Mouse (Mus musculus) lung, embryonic 16.5 days (tissue): Measurements from ENCODE around the gene Dpf1. TPM values are rescaled to one million over a fixed set of nuclear protein-coding genes. Genes with fewer than 3 reads are reported as not detected.

Source experiments
- ATAC-seq: fragments of 200-750 bp; cut with Nextera tagmentation; 2 replicates; pipeline ENCODE4 v1.8.0; 2017; ENCODE audit warnings: low read depth, mild to moderate bottlenecking, moderate library complexity
- H3K27ac ChIP-seq: fragments of 300-500 bp; sonication (generic); 2 replicates; pipeline ENCODE4 v1.5.1; 2014; ENCODE audit warnings: mild to moderate bottlenecking, control low read depth, low read length
- H3K27me3 ChIP-seq: fragments of 300-500 bp; sonication (generic); 2 replicates; pipeline ENCODE4 v1.6.1; 2014; ENCODE audit warnings: low read depth, low read length, mixed read lengths; ENCODE audit not compliant: control insufficient read depth, insufficient read depth
- H3K36me3 ChIP-seq: fragments of 300-500 bp; sonication (generic); 2 replicates; pipeline ENCODE4 v1.6.1; 2014; ENCODE audit warnings: low read length; ENCODE audit not compliant: control insufficient read depth, insufficient read depth
- H3K4me1 ChIP-seq: fragments of 300-500 bp; sonication (generic); replicated peaks from 2 replicates; pipeline ENCODE4 v1.6.1; 2014; ENCODE audit warnings: low read length, mixed read lengths; ENCODE audit not compliant: control insufficient read depth, insufficient read depth
- H3K4me2 ChIP-seq: fragments of 300-500 bp; sonication (generic); 2 replicates; pipeline ENCODE4 v1.6.1; 2014; ENCODE audit warnings: low read depth, low read length, control low read depth
- H3K4me3 ChIP-seq: fragments of 300-500 bp; sonication (generic); 2 replicates; pipeline ENCODE4 v1.5.1; 2014; ENCODE audit warnings: mild to moderate bottlenecking, low read length, control low read depth
- H3K9ac ChIP-seq: fragments of 300-500 bp; sonication (generic); 2 replicates; pipeline ENCODE4 v1.6.1; 2014; ENCODE audit warnings: low read length, control low read depth
- H3K9me3 ChIP-seq: fragments of 300-500 bp; sonication (generic); 2 replicates; pipeline ENCODE4 v1.6.1; 2016; ENCODE audit warnings: low read length; ENCODE audit not compliant: control insufficient read depth
- WGBS: fragments of 180-500 bp; shearing (Covaris S2); extraction: QIAGEN DNeasy Blood & Tissue Kit; methylation state at CpG from one replicate; pipeline ENCODE4 v1.1.7; 2014; 5-methylcytosine and 5-hydroxymethylcytosine counted together
- polyA plus RNA-seq: library from polyadenylated mRNA; unstranded; fragments of >200 nt; fragmentation: Nextera tagmentation; extraction: Ambion mirVana; gene quantifications from 2 replicates; pipeline ENCODE4 v1.2.1, GENCODE M21; 2015

Gene Dpf1
- polyA plus RNA-seq, 1 experiment from 2014 or later, result 8.7 TPM

DNA sequence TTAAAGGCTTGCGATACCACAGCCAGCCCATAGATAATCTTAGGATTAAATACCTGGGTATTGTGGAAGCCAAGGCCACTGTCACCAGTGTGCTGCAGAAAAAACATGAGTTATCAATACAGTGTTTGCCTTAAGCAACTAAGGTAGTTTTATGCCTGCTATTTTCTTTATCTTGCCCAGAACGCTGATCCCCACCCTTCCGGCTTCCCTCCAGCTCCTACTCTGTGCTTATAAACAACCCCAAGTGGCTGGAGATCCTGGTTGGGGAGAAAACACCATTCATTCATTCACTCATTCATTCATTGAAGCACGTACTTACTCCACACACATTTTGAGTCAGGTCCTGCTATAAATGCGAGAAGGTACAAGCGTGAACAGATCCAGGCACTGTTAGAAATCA lies 19.2 kb upstream of the Dpf1 start:
- Histone ChIP-seq H3K4me2 (no peak overlapping the region), H3K27ac (no peak overlapping the region), H3K9ac (no peak overlapping the region), H3K36me3 (no peaks in the 10 kb centered on the region), H3K27me3 (peaks cover 11% of the 10 kb centered on the region), H3K4me3 (no peak overlapping the region), H3K9me3 (no peaks in the 10 kb centered on the region), H3K4me1 (peaks cover 16% of the 10 kb centered on the region)
- ATAC-seq, result no peak
- 92% methylated on average over 6 of the region's 6 CpGs for WGBS

DNA sequence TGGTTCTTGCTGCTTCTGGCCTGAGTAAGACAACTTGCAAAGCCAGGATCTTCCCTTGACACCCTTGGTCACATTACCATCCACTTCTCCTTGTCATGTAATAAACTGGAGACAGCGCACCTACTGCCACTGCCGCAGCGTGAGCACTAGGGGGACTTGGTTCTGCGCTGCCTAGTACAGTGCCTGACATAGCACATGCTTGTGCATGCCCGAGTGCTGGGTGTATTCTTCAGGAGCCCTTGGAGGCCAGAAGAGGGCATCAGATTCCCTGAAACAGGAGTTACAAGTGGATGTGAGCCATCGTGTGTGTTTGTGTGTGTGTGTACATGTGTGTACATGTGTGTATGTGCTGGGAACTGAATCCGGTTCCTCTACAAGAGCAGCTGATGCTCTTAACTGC lies 16.3 kb upstream of the Dpf1 start:
- H3K36me3 ChIP-seq, result no peaks in the 10 kb centered on the region; the same call in 1 of the 2 replicates
- no peak overlapping the region for H3K27ac ChIP-seq
- no peak overlapping the region for H3K4me2 ChIP-seq
- H3K9ac ChIP-seq, result no peak overlapping the region
- H3K4me1 ChIP-seq, result peaks cover 14% of the 10 kb centered on the region
- no peak overlapping the region for H3K4me3 ChIP-seq
- ATAC-seq, result no peak
- no peaks in the 10 kb centered on the region for H3K9me3 ChIP-seq
- 83% methylated on average over 7 of the region's 7 CpGs for WGBS
- peaks cover under 1% of the 10 kb centered on the region; the same call in 1 of the 2 replicates for H3K27me3 ChIP-seq

GRCm38 (mm10) chr7:29288079-29288478 lies 15.7 kb upstream of the Dpf1 start:
- 63% methylated on average over 2 of the region's 2 CpGs for WGBS
- H3K27me3 ChIP-seq, result no peaks in the 10 kb centered on the region
- ATAC-seq, result no peak

GRCm38 (mm10) chr7:29288942-29289638 lies 14.7 kb upstream of the Dpf1 start, which contains the start of gene Ppp1r14a:
TSS of gene Ppp1r14a (plus strand) at chr7:29289308.
- Histone ChIP-seq H3K9ac (peak within 1 kb of the TSS; percentile 85), H3K4me2 (peak within 1 kb of the TSS; percentile 82), H3K4me1 (peaks cover 25% of the 10 kb centered on the region), H3K27ac (peak within 1 kb of the TSS; percentile 98), H3K9me3 (no peaks in the 10 kb centered on the region), H3K27me3 (no peaks in the 10 kb centered on the region), H3K36me3 (no peaks in the 10 kb centered on the region; the same call in 1 of the 2 replicates), H3K4me3 (peak within 1 kb of the TSS; percentile 69)
- 1% methylated on average over 59 of the region's 59 CpGs for WGBS
- ATAC-seq, result peak; percentile 37

More at GRCm38 (mm10) chr7:29288079-29288478, 15.7 kb upstream of the Dpf1 start:
- Histone ChIP-seq H3K9ac (no peak overlapping the region), H3K4me2 (no peak overlapping the region), H3K27ac (no peak overlapping the region), H3K4me3 (no peak overlapping the region), H3K4me1 (peaks cover 19% of the 10 kb centered on the region), H3K9me3 (no peaks in the 10 kb centered on the region), H3K36me3 (no peaks in the 10 kb centered on the region; the same call in 1 of the 2 replicates)

- Histone ChIP-seq H3K36me3 (no peaks in the 10 kb centered on the region; the same call in 1 of the 2 replicates), H3K4me1 (peaks cover 25% of the 10 kb centered on the region), H3K4me3 (peak overlapping the region; percentile 69), H3K9me3 (no peaks in the 10 kb centered on the region), H3K27me3 (no peaks in the 10 kb centered on the region), H3K27ac (peak overlapping the region; percentile 98), H3K9ac (peak overlapping the region; percentile 85), H3K4me2 (peak overlapping the region; percentile 82)
- ATAC-seq, result peak; percentile 76
- 63% methylated on average over 6 of the region's 6 CpGs for WGBS
Observed at GRCm38 (mm10) chr7:29289856-29290255, 13.9 kb upstream of the Dpf1 start.

- no peaks in the 10 kb centered on the region; the same call in 1 of the 2 replicates for H3K36me3 ChIP-seq
- peak overlapping the region; percentile 69 for H3K4me3 ChIP-seq
- peaks cover 25% of the 10 kb centered on the region for H3K4me1 ChIP-seq
- H3K9me3 ChIP-seq, result no peaks in the 10 kb centered on the region
- H3K9ac ChIP-seq, result peak overlapping the region; percentile 55
- WGBS, result 34% methylated on average over 11 of the region's 11 CpGs
- peak overlapping the region; percentile 98 for H3K27ac ChIP-seq
- 0 out of 2 replicates have a peak, but pooled peaks have one; percentile 2 for ATAC-seq
- no peaks in the 10 kb centered on the region for H3K27me3 ChIP-seq
- peak overlapping the region; percentile 82 for H3K4me2 ChIP-seq
Observed at GRCm38 (mm10) chr7:29290691-29291485, 12.9 kb upstream of the Dpf1 start.

DNA sequence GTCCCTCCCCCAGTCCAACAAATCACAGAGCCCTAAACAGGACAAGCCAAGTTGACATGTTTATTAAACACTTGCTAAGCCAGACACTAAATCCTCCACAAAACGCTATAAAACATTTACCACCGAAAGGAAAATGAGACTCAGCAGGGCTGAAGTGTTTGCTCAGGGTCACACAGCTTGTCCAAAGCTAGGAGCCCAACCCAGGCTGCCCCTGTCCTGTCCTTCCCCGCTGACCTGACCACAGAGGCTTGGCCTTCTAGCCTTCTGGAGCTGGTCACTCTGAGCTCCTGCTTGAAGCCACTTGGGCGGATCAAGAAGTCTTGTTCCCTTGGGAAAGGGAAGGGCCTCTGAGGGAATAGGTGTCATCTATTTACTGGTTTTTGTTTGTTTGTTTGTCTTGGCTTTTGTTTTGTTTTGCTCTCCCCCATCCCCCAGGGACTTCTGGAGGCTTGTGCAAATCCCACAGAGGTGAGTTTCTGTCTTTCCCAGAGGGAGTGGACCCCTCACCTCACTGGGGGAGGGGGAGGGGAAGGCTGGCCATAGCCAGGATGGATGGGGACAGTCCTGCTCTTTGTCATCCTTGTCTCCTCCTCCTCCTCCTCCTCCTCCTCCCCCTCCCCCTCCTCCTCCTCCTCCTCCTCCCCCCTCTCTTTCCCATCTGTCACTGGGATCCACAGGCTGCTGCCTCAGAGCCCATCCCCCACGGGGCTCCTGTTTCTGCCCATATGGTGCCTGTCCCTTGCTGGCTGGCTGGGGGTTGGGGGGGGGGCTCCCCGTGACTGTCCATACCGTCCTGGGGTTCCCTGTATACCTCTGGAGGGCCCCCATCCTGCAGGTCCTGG lies 11.9 kb upstream of the Dpf1 start:
- H3K4me1 ChIP-seq, result peaks cover 25% of the 10 kb centered on the region
- 17% methylated on average over 6 of the region's 7 CpGs for WGBS

DNA sequence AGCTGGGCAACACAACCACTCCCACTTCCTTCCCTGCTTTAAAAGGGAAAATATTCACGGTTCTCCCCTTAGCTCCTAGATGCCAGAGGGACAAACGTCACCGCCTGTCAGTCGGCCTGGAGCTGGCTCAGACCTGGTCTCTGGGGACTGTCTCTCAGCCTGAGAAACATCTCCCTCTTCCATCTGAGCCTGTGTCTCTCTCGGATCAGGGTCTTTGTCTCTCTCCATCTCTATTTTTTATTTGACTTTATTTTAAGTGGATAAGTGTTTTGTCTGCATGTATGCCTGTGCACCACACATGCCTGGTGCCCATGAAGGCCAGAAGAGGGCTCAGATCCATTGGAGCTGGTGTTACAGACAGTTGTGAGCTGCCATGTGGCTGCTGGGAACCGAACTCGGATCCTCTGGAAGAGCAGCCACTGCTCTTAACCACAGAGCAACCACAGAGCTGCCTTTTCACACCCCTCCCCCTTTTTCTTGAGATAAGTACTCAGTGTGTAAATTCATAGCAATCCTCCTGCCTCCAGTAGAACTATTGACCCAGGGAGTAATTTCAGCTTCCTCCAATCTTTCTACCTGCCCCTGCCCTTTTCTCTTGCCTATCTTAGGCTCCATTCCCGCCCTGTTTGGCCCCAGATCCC lies 11.2 kb upstream of the Dpf1 start:
- Histone ChIP-seq H3K9me3 (no peaks in the 10 kb centered on the region), H3K4me2 (peak overlapping the region; percentile 82), H3K27me3 (no peaks in the 10 kb centered on the region), H3K4me3 (peak overlapping the region; percentile 18; the same call in 1 of the 2 replicates), H3K36me3 (no peaks in the 10 kb centered on the region; the same call in 1 of the 2 replicates), H3K27ac (peak overlapping the region; percentile 85), H3K4me1 (peaks cover 23% of the 10 kb centered on the region), H3K9ac (peak overlapping the region; percentile 46)
- 11% methylated on average over 8 of the region's 8 CpGs for WGBS
- no peak for ATAC-seq

More for the DNA sequence above, 11.9 kb upstream of the Dpf1 start:
- Histone ChIP-seq H3K36me3 (no peaks in the 10 kb centered on the region; the same call in 1 of the 2 replicates), H3K27me3 (no peaks in the 10 kb centered on the region), H3K27ac (peak overlapping the region; percentile 98), H3K9me3 (no peaks in the 10 kb centered on the region), H3K4me3 (peak overlapping the region; percentile 69), H3K4me2 (peak overlapping the region; percentile 82), H3K9ac (peak overlapping the region; percentile 55)
- no peak for ATAC-seq
